In genomic region chr14:98095229-98095628, GRCm38 (mm10) we compare ENCODE assay signal across 22 mouse cellular contexts.
DNase-seq lines count a peak whose midpoint lies in the region; ATAC-seq lines count a peak whose summit lies in the region.
"Had no signal": no experiment of that assay in that cellular context is flagged by ENCODE, and none has a peak within 500 bp of the region (broad histone marks: within the 10 kb centered on the region; RNA-seq: fewer than 3 reads in every experiment).

No protein-coding gene starts in this region.

- ATAC-seq in forebrain, embryonic 16.5 days, result no peak
- ATAC-seq in hindbrain, embryonic 12.5 days (ENCODE audit: low FRiP score), result peak; percentile 35; the same call in 1 of the 2 replicates
- no peak for ATAC-seq in midbrain, embryonic 14.5 days (ENCODE audit: low FRiP score, low TSS enrichment)
- ATAC-seq in granulocyte monocyte progenitor cell, adult 5-6 weeks (replicated peaks; ENCODE audit: poor library complexity, severe bottlenecking), result no peak
- ATAC-seq: activated CD4-positive, CD25-positive, alpha-beta regulatory T cell, adult 4 months had no signal

- DNase-seq in forebrain, embryonic 10.5 days (ENCODE audit: extremely low spot score, low spot score), result peak; percentile 35
- DNase-seq in embryo, embryonic 10.5 days (ENCODE audit: low spot score), result peak; percentile 45
- peak; percentile 54 for DNase-seq in midbrain, embryonic 14.5 days
- DNase-seq in lung, postnatal 36 days, result no peak
- DNase-seq: adrenal gland, postnatal 25 days; cerebellum, adult 2 months; gastrocnemius, postnatal 36 days; kidney, adult 18-20 months; layer of hippocampus, postnatal 36 days; thymus, postnatal 25 days had no signal

- no peak overlapping the region for H3K4me2 ChIP-seq in forebrain, embryonic 16.5 days (ENCODE audit: low read length)
- no peak overlapping the region for H3K4me2 ChIP-seq in hindbrain, embryonic 12.5 days (replicated peaks)
- no peak overlapping the region for H3K4me2 ChIP-seq in midbrain, embryonic 14.5 days (ENCODE audit: low read length)
- H3K4me2 ChIP-seq: embryonic facial prominence, embryonic 15.5 days; limb, embryonic 13.5 days; neural tube, embryonic 13.5 days had no signal

- H3K27me3 ChIP-seq in forebrain, embryonic 10.5 days (ENCODE audit: poor library complexity, severe bottlenecking), result no peaks in the 10 kb centered on the region
- H3K27me3 ChIP-seq in forebrain, embryonic 16.5 days (replicated peaks; ENCODE audit: control insufficient read depth, insufficient read depth, low read length), result no peaks in the 10 kb centered on the region
- H3K27me3 ChIP-seq in hindbrain, embryonic 12.5 days, result no peaks in the 10 kb centered on the region
- no peaks in the 10 kb centered on the region for H3K27me3 ChIP-seq in midbrain, embryonic 14.5 days (ENCODE audit: control insufficient read depth, insufficient read depth, low read length)
- H3K27me3 ChIP-seq: embryonic facial prominence, embryonic 15.5 days; limb, embryonic 13.5 days; neural tube, embryonic 13.5 days had no signal

- H3K9me3 ChIP-seq in forebrain, embryonic 10.5 days, result no peaks in the 10 kb centered on the region
- H3K9me3 ChIP-seq in forebrain, embryonic 16.5 days (ENCODE audit: control insufficient read depth, low read length), result no peaks in the 10 kb centered on the region
- H3K9me3 ChIP-seq in hindbrain, embryonic 12.5 days (replicated peaks), result no peaks in the 10 kb centered on the region
- no peaks in the 10 kb centered on the region for H3K9me3 ChIP-seq in midbrain, embryonic 14.5 days (ENCODE audit: control insufficient read depth, low read length)
- H3K9me3 ChIP-seq: embryonic facial prominence, embryonic 15.5 days; heart, embryonic 10.5 days; limb, embryonic 13.5 days; neural tube, embryonic 13.5 days had no signal

- peaks cover 9% of the 10 kb centered on the region for H3K36me3 ChIP-seq in forebrain, embryonic 10.5 days (replicated peaks)
- no peaks in the 10 kb centered on the region for H3K36me3 ChIP-seq in forebrain, embryonic 16.5 days (ENCODE audit: control insufficient read depth, insufficient read depth)
- H3K36me3 ChIP-seq in hindbrain, embryonic 12.5 days, result no peaks in the 10 kb centered on the region
- no peaks in the 10 kb centered on the region for H3K36me3 ChIP-seq in midbrain, embryonic 14.5 days (ENCODE audit: control insufficient read depth, insufficient read depth, low read length)
- H3K36me3 ChIP-seq: embryonic facial prominence, embryonic 15.5 days; G1E; heart, embryonic 10.5 days; limb, embryonic 13.5 days; neural tube, embryonic 13.5 days had no signal

- peak overlapping the region; percentile 3; the same call in 1 of the 2 replicates for H3K4me3 ChIP-seq in forebrain, embryonic 10.5 days
- H3K4me3 ChIP-seq in forebrain, embryonic 16.5 days (replicated peaks; ENCODE audit: low read length), result no peak overlapping the region
- no peak overlapping the region for H3K4me3 ChIP-seq in hindbrain, embryonic 12.5 days
- no peak overlapping the region for H3K4me3 ChIP-seq in midbrain, embryonic 14.5 days (replicated peaks; ENCODE audit: low read depth, low read length)
- H3K4me3 ChIP-seq: embryonic facial prominence, embryonic 15.5 days; heart, embryonic 10.5 days; layer of hippocampus, adult 2 months; limb, embryonic 13.5 days; neural tube, embryonic 13.5 days had no signal

- peak overlapping the region; percentile 79 for H3K27ac ChIP-seq in forebrain, embryonic 10.5 days
- no peak overlapping the region for H3K27ac ChIP-seq in forebrain, embryonic 16.5 days (ENCODE audit: low read length)
- no peak overlapping the region for H3K27ac ChIP-seq in hindbrain, embryonic 12.5 days
- H3K27ac ChIP-seq in midbrain, embryonic 14.5 days (replicated peaks; ENCODE audit: low read depth, low read length), result peak overlapping the region; percentile 55; the same call in 1 of the 2 replicates
- H3K27ac ChIP-seq: embryonic facial prominence, embryonic 15.5 days; heart, embryonic 10.5 days; kidney, postnatal 0 days; layer of hippocampus, adult 2 months; limb, embryonic 13.5 days; liver, embryonic 14.5 days; neural tube, embryonic 13.5 days had no signal

- 15% methylated on average over 4 of the region's 4 CpGs for WGBS in forebrain, embryonic 10.5 days
- 9% methylated on average over 4 of the region's 4 CpGs for WGBS in forebrain, embryonic 16.5 days
- WGBS in hindbrain, embryonic 12.5 days, result 18% methylated on average over 4 of the region's 4 CpGs
- 13% methylated on average over 4 of the region's 4 CpGs for WGBS in midbrain, embryonic 14.5 days

- H3K9ac ChIP-seq in forebrain, embryonic 16.5 days (replicated peaks; ENCODE audit: low read depth, low read length), result no peak overlapping the region
- H3K9ac ChIP-seq in hindbrain, embryonic 12.5 days, result no peak overlapping the region
- no peak overlapping the region; the same call in 1 of the 2 replicates for H3K9ac ChIP-seq in midbrain, embryonic 14.5 days (replicated peaks; ENCODE audit: low read length)
- H3K9ac ChIP-seq: embryonic facial prominence, embryonic 15.5 days; limb, embryonic 13.5 days; liver, embryonic 14.5 days; neural tube, embryonic 13.5 days had no signal

- H3K4me1 ChIP-seq in forebrain, embryonic 10.5 days, result peaks cover 55% of the 10 kb centered on the region
- no peaks in the 10 kb centered on the region; the same call in 1 of the 2 replicates for H3K4me1 ChIP-seq in forebrain, embryonic 16.5 days (replicated peaks; ENCODE audit: control insufficient read depth, insufficient read depth, low read length)
- H3K4me1 ChIP-seq in hindbrain, embryonic 12.5 days, result peaks cover 7% of the 10 kb centered on the region; the same call in 1 of the 2 replicates
- H3K4me1 ChIP-seq in midbrain, embryonic 14.5 days (ENCODE audit: control insufficient read depth, insufficient read depth, low read length), result 0 out of 2 replicates have a peak, but pooled peaks cover 8% of the 10 kb centered on the region
- H3K4me1 ChIP-seq: embryonic facial prominence, embryonic 15.5 days; heart, embryonic 10.5 days; limb, embryonic 13.5 days had no signal

Comparison
In these comparisons a context has a peak if more than half of its experiments do, and no peak if none do; other contexts are left out.
1. H3K27ac ChIP-seq: peak in forebrain, embryonic 10.5 days (single experiment) and midbrain, embryonic 14.5 days (single experiment); none in forebrain, embryonic 16.5 days (single experiment) and hindbrain, embryonic 12.5 days (single experiment).